Mouse (Mus musculus): ENCODE data around the gene Smg8.

The Smg8 gene

DNA sequence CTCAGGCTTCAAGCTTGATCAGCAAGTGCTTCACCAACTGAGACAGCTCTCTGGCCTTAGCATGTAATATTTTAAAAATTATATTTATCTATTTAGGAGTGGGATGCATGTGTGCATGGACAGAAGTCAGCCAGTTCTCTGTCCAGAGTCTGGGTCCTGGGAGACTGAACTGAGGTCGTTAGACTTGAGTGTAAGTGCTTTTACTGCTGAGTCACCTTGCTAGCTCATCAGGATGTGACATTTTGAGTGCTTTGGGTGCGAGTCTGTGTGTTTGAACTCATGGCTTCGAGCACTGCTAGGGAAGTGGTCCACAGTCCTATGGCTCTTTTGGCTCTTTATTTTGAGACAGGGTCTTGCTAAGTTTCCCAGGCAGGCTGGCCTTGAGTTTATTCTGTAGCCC lies 43.5 kb downstream of the Smg8 start:
- no peak for DNase-seq (ENCODE audit: low spot score in 2 of 2)

DNA sequence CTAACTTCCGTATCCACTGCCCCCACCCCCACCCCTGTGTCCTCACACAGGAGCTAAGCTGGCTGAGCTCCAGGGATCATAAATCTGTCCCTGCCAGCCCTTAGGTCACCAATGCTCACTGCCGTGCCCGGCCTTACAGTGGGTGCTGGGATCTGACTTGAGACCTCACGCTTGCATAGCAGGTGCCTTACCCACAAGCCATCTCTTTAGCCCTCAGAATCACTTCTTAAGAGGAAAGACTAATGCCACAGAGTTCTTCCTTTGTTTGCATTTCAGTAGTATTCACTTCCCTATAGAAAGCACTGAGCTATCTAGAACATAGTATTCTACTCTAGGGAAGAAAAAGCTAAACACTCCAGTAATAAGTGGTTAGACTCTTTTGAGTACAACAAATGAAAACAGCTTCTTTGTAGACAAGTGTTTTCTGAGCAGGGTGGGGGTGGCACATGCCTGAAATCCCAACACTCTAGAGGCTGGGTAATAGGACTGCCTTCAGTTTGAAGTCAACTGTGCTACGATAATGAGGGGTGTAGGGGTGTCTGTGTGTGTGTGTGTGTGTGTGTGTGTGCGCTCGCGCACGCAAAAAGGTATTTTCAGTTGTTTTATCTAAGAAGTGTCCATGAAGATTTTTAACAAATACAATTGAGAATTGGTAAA lies 47.1 kb downstream of the Smg8 start:
- DNase-seq (ENCODE audit: low spot score in 2 of 2), result no peak

DNA sequence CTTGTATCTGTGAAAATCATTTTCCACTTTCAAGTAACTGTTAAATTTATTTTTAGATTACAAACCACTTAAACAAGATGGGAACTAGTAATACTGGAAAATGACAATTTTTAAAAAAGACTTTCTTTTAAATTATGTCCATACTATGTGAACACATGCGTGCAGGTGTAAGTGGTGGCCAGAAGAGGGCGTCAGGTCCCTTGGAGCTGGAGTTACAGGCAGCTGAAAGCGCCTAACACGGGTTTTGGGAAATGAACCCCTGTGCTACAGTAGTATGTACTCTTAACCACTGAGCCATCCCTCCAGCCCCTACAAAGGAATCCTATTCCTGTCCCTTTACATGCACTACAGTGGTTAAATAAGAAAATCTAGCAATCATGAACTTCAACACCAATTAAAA lies 50.4 kb downstream of the Smg8 start:
- no peak for DNase-seq (ENCODE audit: low spot score in 2 of 2)

DNA sequence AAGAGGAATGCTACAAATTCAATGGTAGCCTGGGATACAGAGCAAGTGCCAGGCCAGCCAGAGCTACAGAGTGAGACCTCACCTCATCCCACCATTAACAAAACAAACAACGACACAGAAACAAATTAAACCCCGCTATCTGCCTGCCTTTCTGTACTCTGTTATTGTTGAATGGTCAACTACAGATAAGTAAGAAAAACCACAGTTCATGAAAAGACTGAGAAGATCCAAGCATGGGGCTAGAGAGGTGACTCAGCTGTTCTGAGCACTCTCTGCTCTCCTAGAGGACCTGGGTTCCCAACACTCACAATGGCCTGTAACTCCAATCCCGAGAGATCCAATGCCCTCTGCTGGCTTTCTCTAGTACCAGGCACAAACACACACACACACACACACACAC lies 58.4 kb downstream of the Smg8 start:
- no peak for DNase-seq (ENCODE audit: low spot score in 2 of 2)

Data from urinary bladder, postnatal 4 days (tissue).